Mouse (Mus musculus) heart, embryonic 15.5 days (tissue): ENCODE data around the gene 1700001P01Rik. TPM values are rescaled to one million over a fixed set of nuclear protein-coding genes. Genes with fewer than 3 reads are reported as not detected.

Source experiments
- ATAC-seq: fragments of 200-750 bp; cut with Nextera tagmentation; replicated peaks from 2 replicates; pipeline ENCODE4 v1.8.0; 2017; ENCODE audit warnings: low read depth, moderate TSS enrichment; ENCODE audit not compliant: insufficient number of reproducible peaks, insufficient read depth, low FRiP score
- H3K27ac ChIP-seq: fragments of 300-500 bp; sonication (generic); 2 replicates; pipeline ENCODE4 v1.5.1; 2015; ENCODE audit warnings: mild to moderate bottlenecking, inconsistent platforms
- H3K27me3 ChIP-seq: fragments of 300-500 bp; sonication (generic); 2 replicates; pipeline ENCODE4 v1.6.1; 2015; ENCODE audit warnings: inconsistent platforms
- H3K36me3 ChIP-seq: fragments of 300-500 bp; sonication (generic); 2 replicates; pipeline ENCODE4 v1.6.1; 2015; ENCODE audit warnings: mild to moderate bottlenecking, inconsistent platforms
- H3K4me1 ChIP-seq: fragments of 300-500 bp; sonication (generic); replicated peaks from 2 replicates; pipeline ENCODE4 v1.6.1; 2015; ENCODE audit warnings: inconsistent platforms
- H3K4me2 ChIP-seq: fragments of 300-500 bp; sonication (generic); 2 replicates; pipeline ENCODE4 v1.6.1; 2015; ENCODE audit warnings: inconsistent platforms, mild to moderate bottlenecking, moderate library complexity
- H3K4me3 ChIP-seq: fragments of 300-500 bp; sonication (generic); 2 replicates; pipeline ENCODE4 v1.5.1; 2015; ENCODE audit warnings: mild to moderate bottlenecking, inconsistent platforms
- H3K9ac ChIP-seq: fragments of 300-500 bp; sonication (generic); 2 replicates; pipeline ENCODE4 v1.6.1; 2015; ENCODE audit warnings: mild to moderate bottlenecking, inconsistent platforms
- H3K9me3 ChIP-seq: fragments of 300-500 bp; sonication (generic); replicated peaks from 2 replicates; pipeline ENCODE4 v1.6.1; 2016; ENCODE audit warnings: inconsistent platforms
- WGBS: fragments of 180-500 bp; shearing (Covaris S2); methylation state at CpG from one replicate; pipeline ENCODE4 v1.1.7; 2015; ENCODE audit warnings: mixed read lengths; 5-methylcytosine and 5-hydroxymethylcytosine counted together
- polyA plus RNA-seq: library from polyadenylated mRNA; unstranded; fragments of >200 nt; fragmentation: Nextera tagmentation; extraction: Ambion mirVana; gene quantifications from 2 replicates; pipeline ENCODE4 v1.2.1, GENCODE M21; 2015

Gene 1700001P01Rik
- polyA plus RNA-seq, 1 experiment from 2014 or later = 0.21 TPM

- no peak overlapping the region for H3K27ac ChIP-seq
- no peaks in the 10 kb centered on the region for H3K9me3 ChIP-seq
- H3K36me3 ChIP-seq = no peaks in the 10 kb centered on the region
- 78% methylated on average over 5 of the region's 5 CpGs for WGBS
- no peak for ATAC-seq
- H3K4me2 ChIP-seq = no peak overlapping the region
- H3K9ac ChIP-seq = no peak overlapping the region
- H3K4me1 ChIP-seq = no peaks in the 10 kb centered on the region
- H3K4me3 ChIP-seq = no peak overlapping the region
- no peaks in the 10 kb centered on the region for H3K27me3 ChIP-seq
Measured at GRCm38 (mm10) chr11:97789727-97790126, 14.0 kb upstream of the 1700001P01Rik start.

DNA sequence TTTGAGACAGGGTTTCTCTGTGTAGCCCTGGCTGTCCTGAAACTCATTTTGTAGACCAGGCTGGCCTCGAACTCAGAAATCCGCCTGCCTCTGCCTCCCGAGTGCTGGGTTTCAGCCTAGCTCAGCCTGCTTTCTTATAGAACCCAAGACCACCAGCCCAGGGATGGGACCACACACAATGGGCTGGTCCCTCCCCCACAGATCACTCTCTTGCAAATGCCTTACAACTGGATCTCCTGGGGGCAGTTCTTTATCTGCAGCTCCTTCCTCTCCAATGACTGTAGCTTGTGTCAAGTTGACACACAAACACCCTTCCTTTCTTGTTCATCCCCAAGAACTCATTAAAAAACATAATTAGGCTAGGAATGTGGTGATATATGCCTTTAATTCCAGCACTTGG lies 12.2 kb upstream of the 1700001P01Rik start:
- Histone ChIP-seq H3K4me3 (no peak overlapping the region), H3K9me3 (no peaks in the 10 kb centered on the region)

GRCm38 (mm10) chr11:97782564-97782895 lies 6.8 kb upstream of the 1700001P01Rik start:
- H3K27ac ChIP-seq = peak overlapping the region; percentile 90
- peaks cover 22% of the 10 kb centered on the region for H3K4me1 ChIP-seq
- H3K9me3 ChIP-seq = no peaks in the 10 kb centered on the region
- no peaks in the 10 kb centered on the region for H3K27me3 ChIP-seq
- H3K9ac ChIP-seq = peak overlapping the region; percentile 98
- no peak for ATAC-seq
- peak overlapping the region; percentile 69 for H3K4me2 ChIP-seq
- peaks cover 34% of the 10 kb centered on the region for H3K36me3 ChIP-seq
- WGBS = under 1% methylated on average over 10 of the region's 10 CpGs
- H3K4me3 ChIP-seq = peak overlapping the region; percentile 84

More for the DNA sequence above, 12.2 kb upstream of the 1700001P01Rik start:
- no peak overlapping the region for H3K4me2 ChIP-seq
- 85% methylated on average over 3 of the region's 3 CpGs for WGBS
- H3K27ac ChIP-seq = no peak overlapping the region
- H3K27me3 ChIP-seq = no peaks in the 10 kb centered on the region
- H3K9ac ChIP-seq = no peak overlapping the region
- H3K36me3 ChIP-seq = no peaks in the 10 kb centered on the region
- no peak for ATAC-seq
- peaks cover 3% of the 10 kb centered on the region; the same call in 1 of the 2 replicates for H3K4me1 ChIP-seq

DNA sequence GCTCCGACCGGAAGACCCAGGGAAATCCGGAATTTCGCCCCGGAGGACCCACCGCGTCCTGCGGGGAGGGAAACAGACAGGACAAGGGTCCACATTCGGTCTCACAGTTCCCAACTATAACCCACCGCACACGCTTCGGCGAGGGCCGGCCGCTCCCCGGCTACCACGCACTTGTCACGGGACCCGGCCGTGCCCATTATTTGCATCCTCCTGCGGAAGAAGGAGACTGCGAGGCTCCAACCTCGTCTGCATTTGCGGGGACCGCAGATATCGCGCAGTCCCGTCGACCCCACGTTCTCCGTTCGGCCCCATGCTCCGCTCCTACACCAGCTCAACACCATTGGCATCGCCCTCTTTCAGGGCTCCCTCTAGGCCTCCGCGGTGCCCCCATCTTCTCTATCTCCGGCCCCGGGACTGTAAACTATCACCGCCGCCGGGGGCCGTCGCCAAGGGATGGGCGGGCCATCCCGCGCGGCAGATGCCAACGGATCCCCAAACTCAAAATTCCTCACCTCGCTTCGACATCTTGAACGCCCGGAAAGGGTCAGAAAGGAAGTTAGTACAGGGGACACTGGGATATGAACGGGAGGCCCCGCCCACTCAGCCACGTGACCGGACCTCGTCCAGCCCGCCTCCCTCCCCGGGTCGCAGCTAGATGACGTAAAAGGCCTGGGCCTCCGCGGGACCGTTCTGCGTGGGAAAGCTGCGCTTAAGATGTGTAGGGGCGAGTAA lies 6.3 kb upstream of the 1700001P01Rik start, which contains the start of gene Rpl23:
Rpl23 (minus strand) TSS at position 606 of the 732 bp plus-strand sequence.
- peak within 1 kb of the TSS; percentile 69 for H3K4me2 ChIP-seq
- H3K27ac ChIP-seq = peak within 1 kb of the TSS; percentile 90
- WGBS = under 1% methylated on average over 67 of the region's 67 CpGs
- peak within 1 kb of the TSS; percentile 98 for H3K9ac ChIP-seq
- peak within 1 kb of the TSS; percentile 84 for H3K4me3 ChIP-seq
- H3K27me3 ChIP-seq = no peaks in the 10 kb centered on the region
- peak; percentile 96 for ATAC-seq
- peaks cover 39% of the 10 kb centered on the region for H3K36me3 ChIP-seq
- peaks cover 22% of the 10 kb centered on the region for H3K4me1 ChIP-seq
- H3K9me3 ChIP-seq = no peaks in the 10 kb centered on the region

DNA sequence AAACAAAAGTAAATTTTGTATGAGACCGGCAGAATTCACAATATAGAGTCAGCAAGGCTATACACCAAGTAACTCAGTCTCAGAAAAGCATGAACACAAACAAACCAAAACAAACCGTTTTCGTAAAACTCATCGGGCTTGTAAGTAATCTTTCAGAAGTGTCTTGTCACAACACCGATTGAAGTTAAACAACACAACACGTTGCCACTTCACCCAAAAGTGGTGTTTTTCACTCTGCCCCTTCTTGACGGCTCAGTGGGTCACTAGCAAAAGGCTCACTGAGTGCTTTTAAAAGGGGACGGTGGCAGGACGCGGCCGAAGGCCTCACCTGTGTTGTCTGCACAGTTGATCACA lies 5.7 kb upstream of the 1700001P01Rik start:
- 1% methylated on average over 11 of the region's 11 CpGs for WGBS
- peak overlapping the region; percentile 84 for H3K4me3 ChIP-seq
- H3K27ac ChIP-seq = peak overlapping the region; percentile 90
- peaks cover 45% of the 10 kb centered on the region for H3K36me3 ChIP-seq
- H3K9me3 ChIP-seq = no peaks in the 10 kb centered on the region
- no peaks in the 10 kb centered on the region for H3K27me3 ChIP-seq
- ATAC-seq = no peak
- H3K9ac ChIP-seq = peak overlapping the region; percentile 98
- H3K4me2 ChIP-seq = peak overlapping the region; percentile 69
- H3K4me1 ChIP-seq = peaks cover 22% of the 10 kb centered on the region

- Histone ChIP-seq H3K4me2 (peak overlapping the region; percentile 69), H3K27me3 (no peaks in the 10 kb centered on the region), H3K9ac (peak overlapping the region; percentile 98; the same call in 1 of the 2 replicates), H3K4me1 (peaks cover 22% of the 10 kb centered on the region), H3K9me3 (no peaks in the 10 kb centered on the region), H3K4me3 (peak overlapping the region; percentile 84), H3K36me3 (peaks cover 55% of the 10 kb centered on the region), H3K27ac (no peak overlapping the region)
- WGBS = 60% methylated on average over 2 of the region's 2 CpGs
- ATAC-seq = no peak
Measured at GRCm38 (mm10) chr11:97779968-97780701, 4.4 kb upstream of the 1700001P01Rik start.

DNA sequence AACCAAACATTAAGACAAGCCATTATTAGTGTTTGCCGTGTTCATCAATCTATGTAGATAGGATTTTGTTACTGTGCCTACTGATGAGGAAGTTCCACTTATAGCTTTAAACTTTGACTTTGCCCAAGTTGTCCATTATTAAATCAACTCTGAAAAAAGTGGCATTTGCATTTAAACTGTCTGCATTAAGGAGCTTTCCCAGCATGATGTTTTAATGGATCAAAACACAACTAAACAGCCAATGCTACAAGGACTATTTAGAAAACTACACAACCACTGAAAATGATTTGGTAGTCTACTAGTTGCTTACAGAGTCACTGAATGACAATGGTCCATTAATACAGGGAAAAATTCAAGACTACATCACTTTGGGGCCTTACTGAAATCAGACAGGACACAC lies 3.2 kb upstream of the 1700001P01Rik start:
- no peaks in the 10 kb centered on the region for H3K9me3 ChIP-seq
- H3K36me3 ChIP-seq = peaks cover 55% of the 10 kb centered on the region
- no peak overlapping the region for H3K9ac ChIP-seq

GRCm38 (mm10) chr11:97777129-97777529 lies 1.4 kb upstream of the 1700001P01Rik start:
- ATAC-seq = no peak
- no peak overlapping the region for H3K27ac ChIP-seq
- WGBS = 42% methylated on average over 2 of the region's 2 CpGs
- no peak overlapping the region for H3K4me3 ChIP-seq
- no peak overlapping the region for H3K9ac ChIP-seq
- H3K4me2 ChIP-seq = no peak overlapping the region
- H3K4me1 ChIP-seq = peaks cover 19% of the 10 kb centered on the region
- H3K27me3 ChIP-seq = no peaks in the 10 kb centered on the region
- no peaks in the 10 kb centered on the region for H3K9me3 ChIP-seq
- peaks cover 55% of the 10 kb centered on the region for H3K36me3 ChIP-seq

More for the DNA sequence above, 3.2 kb upstream of the 1700001P01Rik start:
- H3K4me3 ChIP-seq = no peak overlapping the region
- 98% methylated on average over 1 of the region's 1 CpGs for WGBS
- no peak overlapping the region for H3K27ac ChIP-seq
- ATAC-seq = no peak
- H3K4me2 ChIP-seq = no peak overlapping the region
- peaks cover 22% of the 10 kb centered on the region for H3K4me1 ChIP-seq
- no peaks in the 10 kb centered on the region for H3K27me3 ChIP-seq

DNA sequence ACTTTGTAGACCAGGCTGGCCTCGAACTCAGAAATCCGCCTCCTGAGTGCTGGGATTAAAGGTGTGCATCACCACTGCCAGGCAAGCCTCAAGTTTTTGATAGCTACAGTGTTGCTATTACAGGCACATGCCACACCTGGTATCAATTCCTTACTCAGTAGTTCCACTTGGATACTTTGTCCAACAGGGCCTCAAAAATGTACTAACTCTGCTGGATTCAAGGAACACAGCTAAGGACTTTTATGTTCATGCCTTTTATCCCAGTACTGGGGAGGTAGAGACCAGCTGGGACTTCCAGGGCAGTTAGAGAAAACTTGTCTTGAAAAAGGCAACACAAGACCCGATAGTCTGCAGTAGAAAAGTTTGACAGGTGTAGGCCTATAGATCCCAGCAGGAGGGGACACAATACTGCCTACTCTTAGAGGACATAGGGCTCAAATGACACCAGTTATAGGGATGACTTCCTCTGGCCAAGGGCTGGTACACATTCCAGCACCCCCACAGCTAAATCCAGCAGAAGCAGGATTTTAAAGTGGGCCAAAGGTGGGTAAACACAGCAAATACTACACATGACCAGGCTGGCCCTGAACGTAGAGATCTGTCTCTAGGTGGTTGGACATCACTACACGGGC lies 895 bp upstream of the 1700001P01Rik start:
- Histone ChIP-seq H3K27ac (no peak overlapping the region), H3K9me3 (no peaks in the 10 kb centered on the region), H3K4me1 (peaks cover 19% of the 10 kb centered on the region), H3K27me3 (no peaks in the 10 kb centered on the region), H3K9ac (no peak overlapping the region), H3K4me3 (no peak overlapping the region), H3K36me3 (peaks cover 55% of the 10 kb centered on the region), H3K4me2 (no peak overlapping the region)
- ATAC-seq = no peak
- whole genome bisulfite sequencing = 68% methylated on average over 5 of the region's 5 CpGs

DNA sequence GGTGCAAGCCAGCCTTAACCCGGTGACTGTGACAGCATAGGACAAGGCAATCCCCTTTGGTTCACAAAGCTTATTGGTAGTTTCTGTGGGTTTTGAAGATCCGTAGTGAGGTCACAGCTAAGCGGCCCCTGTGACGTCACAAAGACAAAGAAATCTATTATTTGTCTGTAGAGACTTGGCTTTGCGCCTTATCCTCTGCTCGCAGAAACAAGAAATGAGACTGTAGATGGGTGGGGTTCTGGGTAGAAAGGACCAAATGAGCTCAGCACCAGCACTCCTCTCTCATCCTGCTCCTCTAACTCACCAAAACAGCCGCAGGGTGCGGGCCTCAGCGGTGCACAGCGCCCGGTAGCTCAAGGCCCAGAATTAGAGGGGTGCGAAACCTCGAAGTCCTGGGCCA lies 532 bp downstream of the 1700001P01Rik start:
- no peak for ATAC-seq
- no peak overlapping the region for H3K27ac ChIP-seq
- H3K9ac ChIP-seq = no peak overlapping the region
- no peaks in the 10 kb centered on the region for H3K27me3 ChIP-seq
- no peaks in the 10 kb centered on the region for H3K9me3 ChIP-seq
- peaks cover 46% of the 10 kb centered on the region for H3K36me3 ChIP-seq
- no peak overlapping the region for H3K4me3 ChIP-seq
- 78% methylated on average over 13 of the region's 13 CpGs for WGBS
- H3K4me2 ChIP-seq = no peak overlapping the region
- peaks cover 8% of the 10 kb centered on the region for H3K4me1 ChIP-seq

DNA sequence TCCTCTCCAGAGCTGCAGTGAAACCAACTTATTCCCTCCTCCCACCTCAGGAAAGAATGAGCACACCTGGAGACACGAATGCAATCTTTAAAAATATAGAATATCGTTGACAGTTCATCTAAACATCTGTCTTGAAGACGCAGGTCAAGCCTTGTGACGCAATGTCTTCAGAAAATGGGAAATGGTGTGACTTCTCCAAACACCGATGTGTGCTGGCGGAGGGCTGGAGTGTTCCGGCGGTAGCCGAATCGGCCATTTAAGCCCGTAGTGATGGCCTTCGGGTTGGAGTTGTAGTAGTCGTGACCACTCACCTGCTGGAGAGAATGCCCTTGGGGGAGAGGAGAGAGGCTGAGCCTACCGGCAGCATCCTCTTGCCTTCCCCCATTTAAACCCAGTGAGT lies 4.3 kb downstream of the 1700001P01Rik start:
- Histone ChIP-seq H3K27me3 (no peaks in the 10 kb centered on the region), H3K4me1 (peaks cover 4% of the 10 kb centered on the region; the same call in 1 of the 2 replicates), H3K36me3 (peaks cover 10% of the 10 kb centered on the region; the same call in 1 of the 2 replicates), H3K4me3 (no peak overlapping the region), H3K4me2 (no peak overlapping the region), H3K9me3 (no peaks in the 10 kb centered on the region), H3K27ac (no peak overlapping the region), H3K9ac (no peak overlapping the region)
- no peak for ATAC-seq
- WGBS = 71% methylated on average over 14 of the region's 14 CpGs
